ENCODE assay signal across 8 mouse cellular contexts in the genomic region with DNA sequence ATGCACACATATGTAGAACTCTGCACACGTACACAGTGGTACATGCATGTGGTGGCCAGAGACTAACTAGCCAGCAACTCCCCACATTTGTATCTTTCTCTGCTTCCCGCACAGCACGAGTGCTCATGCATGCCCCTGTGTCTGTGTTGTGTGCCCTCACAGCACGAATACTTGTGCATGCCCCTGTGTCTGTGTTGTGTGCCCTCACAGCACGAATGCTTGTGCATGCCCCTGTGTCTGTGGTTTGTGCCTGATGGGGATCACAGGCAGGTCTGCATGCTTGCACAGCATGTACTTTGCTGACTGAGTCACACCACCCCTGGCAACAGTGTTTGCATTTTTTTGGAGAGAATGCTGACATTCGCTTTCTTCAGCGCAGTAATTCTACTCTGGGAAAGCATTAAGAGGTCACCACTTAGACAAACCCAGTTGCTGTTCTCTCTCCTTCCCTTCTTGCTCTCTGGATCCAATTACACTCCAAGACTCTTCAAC.
DNase-seq lines count a peak whose midpoint lies in the region; ATAC-seq lines count a peak whose summit lies in the region.

No protein-coding gene starts in this region.

- no peaks in the 10 kb centered on the region for H3K9me3 ChIP-seq in forebrain, embryonic 11.5 days (ENCODE audit: control insufficient read depth, low read length)
- H3K9me3 ChIP-seq in forebrain, embryonic 13.5 days (replicated peaks) = no peaks in the 10 kb centered on the region
- no peaks in the 10 kb centered on the region for H3K9me3 ChIP-seq in limb, embryonic 12.5 days
- no peaks in the 10 kb centered on the region for H3K9me3 ChIP-seq in forebrain, embryonic 16.5 days (ENCODE audit: control insufficient read depth, low read length)

- H3K4me3 ChIP-seq in forebrain, embryonic 11.5 days (ENCODE audit: low read depth, low read length) = no peak overlapping the region
- no peak overlapping the region for H3K4me3 ChIP-seq in forebrain, embryonic 13.5 days
- no peak overlapping the region for H3K4me3 ChIP-seq in limb, embryonic 12.5 days (replicated peaks)
- H3K4me3 ChIP-seq in forebrain, embryonic 16.5 days (replicated peaks; ENCODE audit: low read length) = no peak overlapping the region

- H3K36me3 ChIP-seq in forebrain, embryonic 11.5 days (ENCODE audit: control insufficient read depth, insufficient read depth, low read length) = no peaks in the 10 kb centered on the region
- no peaks in the 10 kb centered on the region for H3K36me3 ChIP-seq in forebrain, embryonic 13.5 days (ENCODE audit: poor library complexity, severe bottlenecking)
- H3K36me3 ChIP-seq in limb, embryonic 12.5 days = no peaks in the 10 kb centered on the region
- H3K36me3 ChIP-seq in forebrain, embryonic 16.5 days (ENCODE audit: control insufficient read depth, insufficient read depth) = no peaks in the 10 kb centered on the region

- H3K4me2 ChIP-seq in forebrain, embryonic 11.5 days (ENCODE audit: low read depth, low read length, severe bottlenecking) = no peak overlapping the region
- no peak overlapping the region for H3K4me2 ChIP-seq in forebrain, embryonic 13.5 days
- H3K4me2 ChIP-seq in limb, embryonic 12.5 days = no peak overlapping the region
- no peak overlapping the region for H3K4me2 ChIP-seq in forebrain, embryonic 16.5 days (ENCODE audit: low read length)

- no peak overlapping the region for H3K27ac ChIP-seq in forebrain, embryonic 11.5 days (ENCODE audit: low read depth, low read length)
- H3K27ac ChIP-seq in forebrain, embryonic 13.5 days = no peak overlapping the region
- peak overlapping the region; percentile 53; the same call in 1 of the 2 replicates for H3K27ac ChIP-seq in limb, embryonic 12.5 days
- H3K27ac ChIP-seq in forebrain, embryonic 16.5 days (ENCODE audit: low read length) = no peak overlapping the region

- WGBS in forebrain, embryonic 11.5 days = 64% methylated on average over 7 of the region's 7 CpGs
- 68% methylated on average over 7 of the region's 7 CpGs for WGBS in forebrain, embryonic 13.5 days
- 51% methylated on average over 7 of the region's 7 CpGs for WGBS in limb, embryonic 12.5 days
- 73% methylated on average over 7 of the region's 7 CpGs for WGBS in forebrain, embryonic 16.5 days

- H3K9ac ChIP-seq in forebrain, embryonic 11.5 days (ENCODE audit: low read length) = no peak overlapping the region
- H3K9ac ChIP-seq in forebrain, embryonic 13.5 days = no peak overlapping the region
- H3K9ac ChIP-seq in limb, embryonic 12.5 days (replicated peaks) = no peak overlapping the region
- H3K9ac ChIP-seq in forebrain, embryonic 16.5 days (replicated peaks; ENCODE audit: low read depth, low read length) = no peak overlapping the region

- H3K4me1 ChIP-seq in forebrain, embryonic 11.5 days (replicated peaks; ENCODE audit: control insufficient read depth, insufficient read depth, low read length) = no peaks in the 10 kb centered on the region
- no peaks in the 10 kb centered on the region; the same call in 1 of the 2 replicates for H3K4me1 ChIP-seq in forebrain, embryonic 13.5 days
- peaks cover 20% of the 10 kb centered on the region for H3K4me1 ChIP-seq in limb, embryonic 12.5 days (replicated peaks)
- no peaks in the 10 kb centered on the region for H3K4me1 ChIP-seq in forebrain, embryonic 16.5 days (replicated peaks; ENCODE audit: control insufficient read depth, insufficient read depth, low read length)

- peak; percentile 51 for DNase-seq in forebrain, embryonic 11.5 days (ENCODE audit: low spot score)
- DNase-seq in urinary bladder, postnatal 36 days (ENCODE audit: low spot score in 2 of 2) = peak; percentile 2 to 3
- DNase-seq in urinary bladder, postnatal 25 days (ENCODE audit: low spot score) = no peak
- no peak for DNase-seq in thymus, adult 18-20 months
- DNase-seq in ovary, postnatal 14 days (ENCODE audit: low spot score) = no peak

- ATAC-seq in forebrain, embryonic 11.5 days (replicated peaks; ENCODE audit: low FRiP score) = no peak
- no peak for ATAC-seq in forebrain, embryonic 13.5 days
- ATAC-seq in limb, embryonic 12.5 days (ENCODE audit: insufficient number of reproducible peaks, insufficient read depth, low FRiP score, low TSS enrichment, low read depth) = no peak
- no peak for ATAC-seq in forebrain, embryonic 16.5 days

- H3K27me3 ChIP-seq in forebrain, embryonic 11.5 days (ENCODE audit: control insufficient read depth, insufficient read depth, low read length) = no peaks in the 10 kb centered on the region
- no peaks in the 10 kb centered on the region for H3K27me3 ChIP-seq in forebrain, embryonic 13.5 days
- H3K27me3 ChIP-seq in limb, embryonic 12.5 days = no peaks in the 10 kb centered on the region
- no peaks in the 10 kb centered on the region for H3K27me3 ChIP-seq in forebrain, embryonic 16.5 days (replicated peaks; ENCODE audit: control insufficient read depth, insufficient read depth, low read length)

Comparison
In these comparisons a context has a peak if more than half of its experiments do, and no peak if none do; other contexts are left out.
1. DNase-seq: peak in forebrain, embryonic 11.5 days (single experiment) and urinary bladder, postnatal 36 days (2 of 2); none in urinary bladder, postnatal 25 days (single experiment), thymus, adult 18-20 months (0 of 2) and ovary, postnatal 14 days (single experiment).